Mouse (Mus musculus) ovary, postnatal 14 days (tissue): ENCODE measurements around the gene Kdm5b.

Source experiments
- DNase-seq: peaks from one replicate; pipeline ENCODE4 v3.0.0; 2022; ENCODE audit warnings: low spot score

Gene Kdm5b

GRCm38 (mm10) chr1:134589676-134590075, 29.7 kb downstream of the Kdm5b start:
- no peak for DNase-seq

GRCm38 (mm10) chr1:134591773-134592172, 31.8 kb downstream of the Kdm5b start:
- DNase-seq = no peak

GRCm38 (mm10) chr1:134597339-134598054, 37.5 kb downstream of the Kdm5b start:
- DNase-seq = no peak

GRCm38 (mm10) chr1:134604086-134604485, 44.1 kb downstream of the Kdm5b start:
- DNase-seq = no peak

- no peak for DNase-seq
Observed at GRCm38 (mm10) chr1:134605670-134606069, 45.7 kb downstream of the Kdm5b start.

- DNase-seq = no peak
Observed at GRCm38 (mm10) chr1:134606381-134606780, 46.4 kb downstream of the Kdm5b start.

GRCm38 (mm10) chr1:134607279-134607678, 47.3 kb downstream of the Kdm5b start:
- no peak for DNase-seq

GRCm38 (mm10) chr1:134609172-134609571, 49.2 kb downstream of the Kdm5b start:
- no peak for DNase-seq

- DNase-seq = no peak
Observed at GRCm38 (mm10) chr1:134614554-134614953, 54.6 kb downstream of the Kdm5b start.

GRCm38 (mm10) chr1:134614988-134615387, 55.0 kb downstream of the Kdm5b start:
- no peak for DNase-seq

GRCm38 (mm10) chr1:134617656-134618055, 57.7 kb downstream of the Kdm5b start:
- DNase-seq = no peak

- DNase-seq = no peak
Observed at GRCm38 (mm10) chr1:134625325-134625724, 65.4 kb downstream of the Kdm5b start.

- no peak for DNase-seq
Observed at GRCm38 (mm10) chr1:134629455-134629854, 69.5 kb downstream of the Kdm5b start.

- no peak for DNase-seq
Observed at GRCm38 (mm10) chr1:134634296-134634695, 74.3 kb downstream of the Kdm5b start.

GRCm38 (mm10) chr1:134636245-134636644, 76.3 kb downstream of the Kdm5b start:
- no peak for DNase-seq

GRCm38 (mm10) chr1:134636684-134637083, 76.7 kb downstream of the Kdm5b start:
- DNase-seq = no peak

- no peak for DNase-seq
Observed at GRCm38 (mm10) chr1:134638041-134638440, 78.1 kb downstream of the Kdm5b start.

- DNase-seq = peak; percentile 49
Observed at GRCm38 (mm10) chr1:134638522-134638921, 78.6 kb downstream of the Kdm5b start.

- DNase-seq = no peak
Observed at GRCm38 (mm10) chr1:134639460-134639859, 79.5 kb downstream of the Kdm5b start.

- DNase-seq = no peak
Observed at GRCm38 (mm10) chr1:134641507-134641906, 81.5 kb downstream of the Kdm5b start.

GRCm38 (mm10) chr1:134643702-134644101, 83.7 kb downstream of the Kdm5b start:
- DNase-seq = no peak

GRCm38 (mm10) chr1:134645408-134646200, 85.6 kb downstream of the Kdm5b start:
- DNase-seq = no peak

GRCm38 (mm10) chr1:134646261-134646962, 86.4 kb downstream of the Kdm5b start, which contains the start of gene Syt2:
Gene Syt2 (plus strand): TSS chr1:134646677.
- DNase-seq = no peak
